Mouse (Mus musculus): Measurements from ENCODE around the gene Tmem52b. TPM values are rescaled to one million over a fixed set of nuclear protein-coding genes. Genes with fewer than 3 reads are reported as not detected.

The Tmem52b gene
- polyA plus RNA-seq, 1 experiment: not detected

DNA sequence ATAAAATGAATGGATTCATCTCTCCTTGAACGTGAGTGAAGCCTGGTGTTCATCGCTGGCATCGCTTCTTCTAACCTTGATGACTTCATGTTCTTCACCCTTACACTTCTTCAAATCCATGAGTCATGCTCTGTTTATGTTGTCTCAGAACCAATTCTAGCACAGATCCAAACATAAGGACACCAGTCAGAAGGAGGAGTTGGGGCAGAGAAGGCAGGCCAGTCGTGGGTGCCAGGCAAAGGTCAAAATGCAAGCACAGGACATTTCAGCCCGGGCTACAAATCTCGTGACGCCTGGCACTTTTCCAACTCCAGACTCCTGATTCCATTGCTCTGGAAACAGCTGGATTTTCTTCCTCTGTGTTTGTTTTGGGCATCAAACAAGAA, 20.2 kb downstream of the Tmem52b start:
- peak; percentile 29 for DNase-seq (ENCODE audit: low spot score)

DNA sequence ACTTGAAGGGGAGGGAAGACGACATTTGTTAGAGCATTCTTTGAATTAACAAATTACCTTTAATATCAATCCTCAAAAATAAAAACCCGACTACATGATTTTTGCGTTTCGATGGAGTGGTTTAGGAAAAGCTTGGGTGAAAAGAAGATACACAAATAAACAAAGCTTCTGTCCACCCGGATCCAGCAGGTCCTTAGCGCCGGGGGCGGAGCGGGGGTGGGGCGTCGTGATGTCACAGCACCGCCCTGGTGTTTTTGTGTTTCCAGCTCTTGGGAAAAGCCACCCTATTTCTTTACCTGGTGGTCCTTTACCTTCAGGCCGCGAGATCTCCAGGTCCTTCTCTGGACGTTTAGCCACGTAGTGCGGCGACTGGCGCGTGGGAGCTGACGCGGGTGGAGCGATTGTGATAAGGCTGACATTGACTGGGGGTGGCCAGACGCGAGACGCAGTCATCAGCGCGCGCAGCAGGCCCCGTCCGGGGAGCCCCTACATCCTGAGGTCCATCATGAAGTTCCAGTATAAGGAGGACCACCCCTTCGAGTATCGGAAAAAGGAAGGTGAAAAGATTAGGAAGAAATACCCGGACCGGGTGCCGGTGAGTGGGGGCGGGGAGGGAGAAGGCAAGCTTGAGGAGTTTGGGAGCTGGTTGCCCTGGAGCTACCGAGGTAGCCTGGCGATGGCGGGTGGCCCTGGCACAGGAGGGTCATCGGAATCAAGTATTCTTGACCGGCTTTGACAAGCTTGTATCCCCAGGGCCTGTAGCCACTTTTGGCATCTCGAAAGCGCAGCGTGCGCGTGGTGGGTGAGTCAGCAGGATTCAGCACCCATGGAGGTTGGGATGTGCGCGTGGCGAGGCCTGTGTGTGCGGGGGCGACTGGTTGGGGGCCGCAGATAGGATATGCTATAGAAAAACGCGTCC, 20.8 kb downstream of the Tmem52b start, which contains the start of gene Gabarapl1:
TSS of gene Gabarapl1 (plus strand) at position 219 of the 919 bp plus-strand sequence.
- DNase-seq (ENCODE audit: low spot score): peak; percentile 60

DNA sequence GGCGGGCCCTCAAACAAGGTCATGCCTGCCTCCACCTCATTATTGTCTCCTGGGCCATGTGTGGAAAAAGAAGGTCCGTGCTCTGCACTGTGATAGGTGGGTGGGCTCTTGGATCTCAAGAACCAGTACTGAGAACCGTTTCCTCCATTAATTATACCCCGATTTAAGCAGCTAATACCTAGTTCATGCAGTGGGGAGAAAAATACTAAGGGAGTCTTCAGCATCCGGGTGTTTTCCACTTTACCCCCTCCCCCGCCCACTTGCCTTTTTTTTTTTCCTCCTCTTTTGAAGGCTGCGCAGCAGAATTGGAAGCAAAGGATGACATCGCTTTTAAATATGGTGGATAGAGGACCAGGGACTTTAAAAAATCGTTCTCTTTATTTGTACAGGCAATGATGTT, 21.7 kb downstream of the Tmem52b start:
- no peak for DNase-seq (ENCODE audit: low spot score)

DNA sequence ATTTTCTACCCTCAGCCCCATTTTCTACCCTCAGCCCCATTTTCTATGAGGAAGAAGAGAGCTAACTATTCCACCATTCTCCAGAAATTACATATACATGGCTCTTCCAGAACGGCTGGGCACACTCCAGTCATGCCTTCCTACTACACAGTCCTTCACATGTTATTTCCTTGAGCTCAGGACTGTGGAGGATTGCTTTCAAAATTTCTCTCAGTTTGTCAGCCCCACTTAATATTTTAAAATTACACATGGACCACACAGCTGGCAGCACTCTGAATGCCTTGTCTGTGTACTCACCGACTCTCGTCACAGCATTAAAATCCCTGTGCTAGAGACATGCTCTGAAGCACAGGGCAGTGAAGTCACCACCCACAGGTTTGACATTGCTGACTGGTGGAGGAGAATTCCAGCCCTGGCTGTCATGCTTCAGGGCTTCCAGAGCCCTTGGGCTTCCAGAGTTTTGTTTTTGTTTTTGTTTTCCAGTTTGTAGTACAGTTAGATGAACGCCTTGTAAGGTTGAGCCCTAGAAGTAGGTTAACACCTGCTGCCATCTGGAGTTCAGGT, 22.4 kb downstream of the Tmem52b start:
- DNase-seq (ENCODE audit: low spot score): no peak

DNA sequence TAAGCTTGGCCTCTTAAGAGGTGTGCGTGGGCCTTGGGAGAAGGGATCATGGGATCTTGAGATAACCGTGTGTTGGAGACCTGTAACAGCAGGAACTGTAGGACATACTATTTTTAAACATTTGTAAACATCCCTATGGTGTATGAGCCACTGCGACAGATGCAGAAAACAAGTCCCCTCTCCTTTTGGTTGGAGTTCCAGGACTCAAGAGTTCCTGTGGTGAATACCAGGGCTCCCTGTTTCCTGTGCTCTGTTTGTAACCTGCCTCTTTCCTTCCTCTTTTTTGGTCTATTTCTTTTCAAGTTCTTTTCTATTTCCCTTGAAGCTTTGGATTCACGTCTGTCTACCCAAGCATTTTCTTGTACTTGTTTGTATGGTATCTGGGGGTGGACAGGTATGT, 23.4 kb downstream of the Tmem52b start:
- DNase-seq (ENCODE audit: low spot score): no peak

DNA sequence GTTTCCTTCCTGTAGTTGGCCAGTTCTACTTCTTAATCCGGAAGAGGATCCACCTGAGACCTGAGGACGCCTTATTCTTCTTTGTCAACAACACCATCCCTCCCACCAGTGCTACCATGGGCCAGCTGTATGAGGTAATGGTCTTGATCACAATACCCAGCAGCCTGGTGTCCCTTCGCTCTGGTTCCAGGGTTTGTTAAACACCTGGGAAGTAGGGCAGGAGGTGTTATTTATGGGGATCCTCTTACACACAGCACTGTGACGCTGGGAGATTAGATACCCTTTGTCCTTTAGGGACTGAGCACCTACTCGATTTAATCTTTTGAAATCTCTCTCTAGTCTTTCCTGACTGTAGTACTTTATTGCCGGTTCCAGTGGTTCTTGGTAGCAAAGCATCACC, 26.2 kb downstream of the Tmem52b start:
- DNase-seq (ENCODE audit: low spot score): no peak

DNA sequence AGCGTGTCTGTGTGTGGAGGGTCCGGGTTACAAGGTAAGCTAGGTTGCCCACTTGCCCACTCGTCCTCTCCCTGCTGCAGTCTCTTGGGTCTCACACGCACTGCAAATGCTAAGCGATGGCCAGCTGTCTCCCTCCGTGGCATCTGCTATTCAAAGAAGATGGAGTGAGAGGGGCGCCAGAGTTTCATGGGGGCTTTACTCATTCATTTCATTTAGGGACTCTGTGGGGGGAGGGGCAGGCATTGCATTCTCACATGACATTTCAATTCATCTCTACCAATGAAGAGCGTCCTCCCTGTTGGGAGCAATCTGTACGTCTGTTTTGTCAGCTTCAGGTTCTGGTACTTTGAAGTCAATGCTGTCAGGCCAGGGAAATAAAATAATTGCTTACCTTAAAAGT, 29.6 kb downstream of the Tmem52b start:
- DNase-seq (ENCODE audit: low spot score): no peak

DNA sequence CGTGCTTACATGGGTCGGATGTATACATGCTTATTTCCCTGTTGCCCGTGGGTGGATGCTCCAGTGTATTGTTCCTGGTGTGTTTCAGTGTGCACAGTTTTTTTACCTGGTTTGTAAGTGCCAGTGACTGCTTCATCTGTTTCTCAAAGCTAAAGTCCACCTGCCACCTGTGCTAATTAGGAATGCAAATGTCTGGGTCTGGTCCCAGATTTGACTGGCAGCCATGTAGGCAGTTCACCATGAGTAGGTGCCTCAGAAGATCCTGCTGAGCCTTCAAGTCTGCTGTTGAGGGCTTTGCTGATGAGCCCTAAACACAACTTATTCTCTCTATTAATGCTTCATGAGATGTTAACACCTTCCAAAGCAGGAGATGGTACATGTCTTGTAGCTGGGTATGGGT, 30.2 kb downstream of the Tmem52b start:
- no peak for DNase-seq (ENCODE audit: low spot score)

DNA sequence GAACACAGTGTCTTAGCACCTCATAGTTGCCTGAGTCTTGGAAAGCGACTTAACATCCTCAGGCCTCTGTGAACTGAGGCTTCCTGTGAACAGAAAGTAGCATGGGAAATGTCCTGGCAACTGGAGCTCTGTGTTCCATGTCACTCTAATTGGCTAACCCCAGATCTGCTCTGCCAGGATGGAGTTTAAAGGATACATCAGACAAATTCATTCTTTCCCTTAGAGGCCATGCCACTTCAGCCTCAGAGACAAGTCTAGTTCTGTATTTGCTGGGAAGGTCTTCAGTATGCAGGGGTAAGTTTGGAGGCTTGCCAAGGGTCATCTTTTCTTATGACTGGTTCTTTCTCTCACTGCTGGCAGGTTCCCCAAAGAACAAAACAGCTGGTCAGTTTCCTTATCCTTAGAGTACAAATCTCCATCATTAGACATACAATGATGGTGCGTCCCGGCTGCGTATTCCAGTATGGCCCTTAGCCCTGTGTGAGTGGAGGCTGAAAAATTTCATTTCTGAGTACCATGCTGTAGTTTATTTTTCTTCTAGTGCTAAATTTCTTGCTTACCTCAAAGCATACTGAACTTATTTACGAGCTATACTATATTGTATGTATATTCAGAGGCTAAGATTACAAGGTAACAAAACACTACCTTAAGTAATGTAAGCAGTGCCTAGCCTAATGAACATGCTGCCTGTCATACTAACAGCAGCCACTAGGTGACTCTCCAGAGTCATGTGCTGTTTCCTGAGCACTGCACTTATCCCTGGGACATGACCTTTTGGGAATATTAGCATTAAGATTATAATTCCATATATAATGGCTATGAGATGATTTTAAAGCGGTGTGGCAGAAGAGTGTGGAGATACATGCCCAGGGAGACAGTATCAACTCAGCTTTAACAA, 31.6 kb downstream of the Tmem52b start:
- DNase-seq (ENCODE audit: low spot score): no peak

DNA sequence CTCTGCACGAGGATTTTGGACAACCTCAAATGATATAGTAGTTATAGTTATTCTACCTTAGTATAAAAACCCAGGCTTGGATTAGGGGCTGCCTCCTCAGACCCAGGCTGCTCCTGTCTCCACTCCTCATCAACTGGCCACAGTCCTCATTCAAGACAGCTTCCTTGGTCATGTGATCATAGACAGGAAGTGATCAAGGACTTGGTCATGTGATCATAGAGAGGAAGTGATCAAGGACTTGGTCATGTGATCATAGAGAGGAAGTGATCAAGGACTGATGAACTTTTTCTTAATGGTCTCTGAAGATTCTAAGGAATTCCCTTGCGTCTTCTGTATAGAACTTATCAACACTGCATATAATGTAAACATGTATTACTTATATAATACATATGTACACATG, 34.9 kb downstream of the Tmem52b start:
- DNase-seq (ENCODE audit: low spot score): no peak

DNA sequence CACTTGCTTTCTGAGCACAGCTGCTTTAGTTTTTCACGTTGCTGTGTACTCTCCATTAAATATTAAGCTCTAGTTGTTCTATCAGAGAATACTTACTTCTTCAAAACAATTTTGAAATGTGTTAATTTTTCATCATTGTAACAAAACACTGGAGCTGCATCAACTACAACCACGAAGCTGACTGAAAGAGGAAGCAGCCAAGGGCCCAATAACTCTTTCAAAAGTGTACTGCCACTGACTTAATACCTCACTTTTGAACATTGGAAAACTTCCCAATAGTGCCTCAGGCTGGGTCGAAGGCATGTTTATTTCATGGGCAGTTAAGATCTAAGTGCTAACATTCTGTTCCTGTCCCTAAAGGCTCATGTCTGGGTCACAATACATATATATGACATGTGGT, 35.7 kb downstream of the Tmem52b start:
- DNase-seq (ENCODE audit: low spot score): no peak

DNA sequence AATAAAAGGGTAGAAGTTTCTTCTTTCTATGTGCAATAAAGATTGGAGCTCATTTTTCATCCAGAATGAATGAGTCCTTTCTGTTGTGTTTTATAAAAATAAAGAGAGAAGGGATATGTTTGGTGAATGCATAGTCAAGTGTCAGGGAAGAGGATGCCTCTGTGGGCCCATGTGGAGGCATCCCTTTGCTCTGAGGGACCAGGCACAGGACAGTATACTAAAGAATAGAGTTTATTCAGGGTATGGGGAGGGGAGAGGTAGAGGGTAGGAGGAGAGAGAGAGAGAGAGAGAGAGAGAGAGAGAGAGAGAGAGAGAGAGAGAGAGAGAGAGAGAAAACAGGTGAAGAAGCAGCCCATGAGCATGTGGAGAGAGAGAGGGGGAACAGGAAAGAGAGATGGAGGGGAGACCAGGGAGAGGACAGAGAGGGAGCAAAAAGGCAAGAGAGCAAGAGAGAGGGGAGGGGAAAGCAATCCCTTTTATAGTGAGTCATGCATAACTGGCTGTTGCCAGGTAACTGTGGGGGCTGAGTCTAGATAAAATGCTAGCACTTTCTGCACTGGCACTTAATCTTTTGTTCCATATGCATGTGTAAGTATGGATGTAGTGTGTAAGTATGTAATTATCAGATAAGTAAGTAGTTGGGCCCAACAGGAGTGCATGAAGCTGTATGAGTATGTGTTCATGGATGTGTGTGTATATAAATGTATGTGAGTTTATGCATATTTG, 45.1 kb downstream of the Tmem52b start:
- no peak for DNase-seq (ENCODE audit: low spot score)

DNA sequence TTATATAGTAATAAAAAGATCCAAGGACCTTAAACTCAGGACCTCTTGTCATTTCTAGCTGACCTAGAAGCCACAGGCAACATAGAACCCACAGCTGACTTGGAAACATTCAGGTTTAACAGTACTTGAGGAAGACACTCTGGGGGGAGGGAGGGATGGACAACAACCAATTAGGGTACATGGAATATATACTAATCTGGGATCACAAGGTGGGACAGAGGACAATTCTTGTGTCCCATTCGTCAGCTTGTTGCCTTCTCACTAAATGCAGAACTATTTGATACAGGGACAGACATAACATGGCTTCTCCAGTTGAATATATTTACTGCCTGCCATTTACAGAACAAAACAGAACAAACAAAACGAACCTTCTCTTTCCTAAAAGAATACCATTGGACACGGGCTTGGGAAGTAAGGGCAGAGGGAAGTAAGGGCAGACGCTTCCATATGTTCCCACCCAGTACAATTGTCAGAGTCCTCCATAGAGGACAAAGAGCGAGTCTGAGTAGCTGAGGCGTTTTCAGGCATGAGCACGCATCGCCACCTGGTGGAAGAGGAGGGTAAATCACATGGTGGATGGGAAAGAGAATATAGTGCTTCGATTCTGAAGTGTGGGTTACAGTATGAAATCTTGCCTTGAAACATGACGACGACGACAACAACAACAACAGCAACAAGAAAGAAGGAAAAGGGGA, 46.7 kb downstream of the Tmem52b start:
- no peak for DNase-seq (ENCODE audit: low spot score)

DNA sequence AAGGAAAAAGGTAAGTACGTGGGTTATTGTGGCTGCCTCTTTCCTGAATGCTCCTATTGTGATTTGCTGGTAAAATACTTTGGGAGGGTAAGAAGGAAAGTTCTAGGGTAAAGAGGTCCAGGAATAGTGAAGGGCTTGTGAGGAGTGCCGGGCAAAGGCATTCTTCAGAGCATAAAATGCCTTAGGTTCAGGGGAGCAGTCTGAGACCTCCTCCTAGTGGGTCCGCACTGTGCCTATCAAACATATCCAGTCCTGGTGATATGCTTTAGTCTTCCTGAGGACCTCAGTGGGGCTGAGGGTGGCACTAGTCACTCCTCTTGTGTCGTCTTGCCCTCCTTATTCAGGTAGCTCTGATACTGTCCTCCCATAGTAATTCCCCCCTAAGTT, 47.3 kb downstream of the Tmem52b start:
- no peak for DNase-seq (ENCODE audit: low spot score)

DNA sequence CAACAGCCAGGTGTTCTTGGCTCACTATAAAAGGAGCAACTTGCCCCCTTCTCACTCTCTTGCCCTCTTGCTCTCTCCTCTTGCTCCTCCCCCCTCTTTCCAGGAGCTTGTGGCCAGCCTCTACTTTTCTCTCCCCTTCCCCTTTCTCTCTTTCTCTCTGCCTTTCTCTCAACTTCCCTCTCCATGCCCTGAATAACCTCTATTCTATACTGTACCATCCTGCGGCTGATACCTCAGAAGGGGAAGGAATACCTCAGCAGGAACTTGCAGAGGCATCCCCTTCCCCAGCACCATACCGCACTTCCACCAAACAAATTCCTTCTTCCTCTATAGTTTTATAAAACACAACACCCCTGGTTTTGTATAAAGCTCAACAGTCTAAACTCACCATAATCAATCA, 52.9 kb downstream of the Tmem52b start:
- no peak for DNase-seq (ENCODE audit: low spot score)

Other genes with a start within 250 kb of the Tmem52b start
- 0.32 and 0.49 TPM in 2 replicates for gene Cd69, start 237.1 kb upstream of the Tmem52b start, polyA plus RNA-seq (2012; rRNA removed)
- not detected in 2 replicates for gene 4922502D21Rik, start 180.8 kb upstream of the Tmem52b start, polyA plus RNA-seq (2012; rRNA removed)
- 5.6 and 5.7 TPM in 2 replicates for gene Clec12a, start 169.9 kb upstream of the Tmem52b start, polyA plus RNA-seq (2012; rRNA removed)
- 0.18 and 0.19 TPM in 2 replicates for gene Clec12b, start 126.7 kb upstream of the Tmem52b start, polyA plus RNA-seq (2012; rRNA removed)
- 0.03 TPM in 1 of 2 replicates, not detected in the other for gene Clec1b, start 115.3 kb upstream of the Tmem52b start, polyA plus RNA-seq (2012; rRNA removed)
- 1.4 and 3.3 TPM in 2 replicates for gene Clec9a, start 103.7 kb upstream of the Tmem52b start, polyA plus RNA-seq (2012; rRNA removed)
- 1.3 TPM in 2 replicates for gene Clec1a, start 60.6 kb upstream of the Tmem52b start, polyA plus RNA-seq (2012; rRNA removed)
- 0.12 and 0.14 TPM in 2 replicates for gene Olr1, start 5.4 kb upstream of the Tmem52b start, polyA plus RNA-seq (2012; rRNA removed)
- gene Gabarapl1, start 20.6 kb downstream of the Tmem52b start, polyA plus RNA-seq (2012; rRNA removed): 105 and 120 TPM in 2 replicates
- gene Klre1, start 65.3 kb downstream of the Tmem52b start, polyA plus RNA-seq (2012; rRNA removed): 0.81 and 1.1 TPM in 2 replicates
- 3.2 and 4.4 TPM in 2 replicates for gene Klrd1, start 79.2 kb downstream of the Tmem52b start, polyA plus RNA-seq (2012; rRNA removed)
- gene Klrk1, start 111.3 kb downstream of the Tmem52b start, polyA plus RNA-seq (2012; rRNA removed): 3.7 and 4.9 TPM in 2 replicates
- 0.25 TPM in 1 of 2 replicates, not detected in the other for gene Klrc3, start 130.8 kb downstream of the Tmem52b start, polyA plus RNA-seq (2012; rRNA removed)
- 0.34 and 0.44 TPM in 2 replicates for gene Klrc2, start 148.1 kb downstream of the Tmem52b start, polyA plus RNA-seq (2012; rRNA removed)
- 0.50 and 0.55 TPM in 2 replicates for gene Klrc1, start 166.4 kb downstream of the Tmem52b start, polyA plus RNA-seq (2012; rRNA removed)
- 0.40 and 0.41 TPM in 2 replicates for gene Klri1, start 204.6 kb downstream of the Tmem52b start, polyA plus RNA-seq (2012; rRNA removed)
- 0.19 TPM in 2 replicates for gene Klri2, start 227.9 kb downstream of the Tmem52b start, polyA plus RNA-seq (2012; rRNA removed)